Mouse (Mus musculus): ENCODE results near the gene Dpm2. TPM values are rescaled to one million over a fixed set of nuclear protein-coding genes. Genes with fewer than 3 reads are reported as not detected.

The Dpm2 gene
- total RNA-seq, 1 experiment from 2014 or later, result 47.8 TPM

- peak; percentile 66 for DNase-seq
Observed at GRCm38 (mm10) chr2:32610610-32611229, 40.1 kb downstream of the Dpm2 start.

DNA sequence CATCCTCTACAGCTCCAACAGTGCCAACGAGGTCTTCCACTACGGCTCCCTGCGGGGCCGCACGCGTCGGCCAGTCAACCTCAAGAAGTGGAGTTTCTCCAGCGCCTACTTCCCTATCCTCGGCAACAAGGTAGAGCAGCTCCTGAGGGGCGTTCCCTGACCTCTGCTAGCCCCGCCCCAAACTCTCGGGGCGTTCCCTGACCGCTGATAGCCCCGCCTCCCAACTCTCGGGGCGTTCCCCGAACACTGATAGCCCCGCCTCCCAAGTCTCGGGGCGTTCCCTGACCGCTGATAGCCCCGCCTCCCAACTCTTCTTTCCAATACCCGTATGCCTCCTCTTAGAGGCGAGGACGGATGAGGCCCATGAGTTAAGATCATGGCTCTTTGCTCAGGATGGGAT is 41.6 kb downstream of the Dpm2 start:
- no peak for DNase-seq

GRCm38 (mm10) chr2:32617109-32617508 is 46.5 kb downstream of the Dpm2 start:
- no peak for DNase-seq

DNA sequence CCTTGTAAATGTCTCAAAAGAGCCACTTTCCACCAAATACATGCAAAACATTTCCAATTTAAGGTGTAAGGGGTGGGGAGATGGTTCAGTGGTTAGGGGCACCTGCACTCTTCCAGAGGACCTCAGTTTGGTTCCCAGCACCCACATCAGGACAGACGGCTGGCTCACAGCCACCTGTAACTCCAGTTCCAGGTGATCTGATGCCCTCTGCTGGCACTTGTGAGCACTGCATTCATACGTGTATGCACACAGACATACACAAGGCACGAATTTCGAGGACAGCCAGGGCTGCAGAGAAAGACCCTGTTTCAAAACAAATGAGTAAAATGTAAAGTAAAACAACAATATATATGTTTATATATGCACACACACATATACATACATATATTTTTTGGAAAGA is 46.9 kb downstream of the Dpm2 start:
- DNase-seq, result no peak

DNA sequence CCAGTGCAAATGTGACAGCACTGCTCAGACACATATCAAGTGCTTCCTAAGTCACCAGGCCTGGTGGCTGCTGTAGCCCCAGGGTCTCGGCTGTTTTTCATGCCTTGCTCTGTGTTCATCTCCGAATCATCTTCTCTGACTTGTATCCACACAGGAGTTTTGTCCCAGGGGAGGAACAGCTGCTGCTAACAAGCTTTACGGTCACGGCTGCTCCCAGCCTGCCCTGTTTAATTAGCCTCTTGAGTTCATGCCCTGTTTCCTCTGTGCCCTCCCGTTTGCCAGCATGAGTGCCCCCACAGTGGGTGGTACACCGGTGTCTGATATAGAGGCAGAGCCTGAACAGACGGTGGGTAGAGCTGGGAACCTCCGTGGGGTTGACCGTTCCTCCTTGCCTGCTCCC is 47.4 kb downstream of the Dpm2 start:
- no peak for DNase-seq

DNA sequence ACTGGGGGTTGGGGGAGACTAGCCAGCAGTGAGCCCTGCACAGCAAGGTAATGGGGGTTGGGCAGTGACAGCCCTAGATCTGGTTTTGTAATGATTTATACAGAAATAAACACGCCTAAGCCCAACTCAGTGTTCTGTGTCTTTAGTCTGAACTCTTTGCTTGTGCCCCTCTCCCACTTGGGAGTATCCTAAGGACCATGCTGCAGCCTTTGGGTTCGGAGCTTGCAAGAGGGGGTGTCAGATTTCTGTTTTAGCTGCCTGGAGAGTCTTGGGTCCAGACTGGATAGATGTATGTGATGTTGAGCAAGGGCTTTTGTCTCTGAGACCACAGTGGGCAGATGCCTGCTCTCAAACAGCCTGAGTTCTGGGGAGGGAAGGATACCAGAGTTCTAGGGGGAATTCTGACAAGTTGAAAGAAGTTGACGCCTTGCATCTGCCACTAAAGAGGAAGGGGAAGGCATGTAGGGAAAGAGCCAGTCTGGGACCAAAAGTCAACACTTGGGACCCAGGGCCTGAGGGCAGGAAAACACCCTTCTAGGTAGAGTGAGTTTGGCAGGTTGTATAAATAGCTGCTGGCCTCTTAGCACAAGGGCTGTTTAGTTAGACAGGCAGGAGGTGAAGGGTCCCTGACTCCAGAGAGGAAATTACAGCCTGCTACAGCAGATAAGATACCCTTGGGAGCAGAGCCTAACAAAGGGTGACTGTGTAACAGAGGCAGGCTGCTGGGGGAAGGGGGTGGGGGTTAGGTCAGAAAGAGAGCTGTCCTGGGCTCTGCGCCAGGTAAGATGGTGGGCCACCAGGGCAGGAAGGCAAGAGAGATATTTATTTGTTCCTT is 50.2 kb downstream of the Dpm2 start:
- peak; percentile 85 for DNase-seq

GRCm38 (mm10) chr2:32621517-32621859 is 50.8 kb downstream of the Dpm2 start, which contains the start of gene Ak1:
TSS of gene Ak1 (plus strand) at chr2:32621758.
- no peak for DNase-seq

Other genes starting within 250 kb of the Dpm2 start
- 61.8 and 67.0 TPM in 2 replicates for gene Ciz1, start 218.5 kb upstream of the Dpm2 start, total RNA-seq (2021)
- 18.9 and 26.7 TPM in 2 replicates for gene Dnm1, start 217.5 kb upstream of the Dpm2 start, total RNA-seq (2021)
- gene 1110008P14Rik, start 188.9 kb upstream of the Dpm2 start, total RNA-seq (2021), result 142 and 159 TPM in 2 replicates
- 7.1 and 9.6 TPM in 2 replicates for gene Lcn2, start 182.6 kb upstream of the Dpm2 start, total RNA-seq (2021)
- gene Ptges2, start 175.0 kb upstream of the Dpm2 start, total RNA-seq (2021), result 75.8 and 80.5 TPM in 2 replicates
- gene Naif1, start 120.4 kb upstream of the Dpm2 start, total RNA-seq (2021), result 4.3 and 4.4 TPM in 2 replicates
- gene Slc25a25, start 119.4 kb upstream of the Dpm2 start, total RNA-seq (2021), result 63.6 and 119 TPM in 2 replicates
- gene Fam102a, start 35.5 kb upstream of the Dpm2 start, total RNA-seq (2021), result 25.6 and 28.7 TPM in 2 replicates
- 0.23 TPM in 1 of 2 replicates, not detected in the other for gene Pip5kl1, start 3.9 kb downstream of the Dpm2 start, total RNA-seq (2021)
- gene 9430097D07Rik, start 4.8 kb downstream of the Dpm2 start, total RNA-seq (2021), result not detected in 2 replicates
- 12.0 and 13.5 TPM in 2 replicates for gene St6galnac4, start 16.2 kb downstream of the Dpm2 start, total RNA-seq (2021)
- 54.1 and 56.5 TPM in 2 replicates for gene St6galnac6, start 28.9 kb downstream of the Dpm2 start, total RNA-seq (2021)
- 53.2 and 61.4 TPM in 2 replicates for gene Ak1, start 50.9 kb downstream of the Dpm2 start, total RNA-seq (2021)
- gene Eng, start 75.7 kb downstream of the Dpm2 start, total RNA-seq (2021), result 105 and 106 TPM in 2 replicates
- gene Fpgs, start 133.3 kb downstream of the Dpm2 start, total RNA-seq (2021), result 16.2 and 35.8 TPM in 2 replicates
- gene Cdk9, start 142.2 kb downstream of the Dpm2 start, total RNA-seq (2021), result 67.4 and 79.7 TPM in 2 replicates
- gene Sh2d3c, start 150.2 kb downstream of the Dpm2 start, total RNA-seq (2021), result 29.8 and 39.3 TPM in 2 replicates
- gene 6330409D20Rik, start 170.2 kb downstream of the Dpm2 start, total RNA-seq (2021), result not detected in 2 replicates
- 25.3 and 26.8 TPM in 2 replicates for gene Tor2a, start 186.4 kb downstream of the Dpm2 start, total RNA-seq (2021)
- gene Ttc16, start 204.8 kb downstream of the Dpm2 start, total RNA-seq (2021), result 0.26 TPM in 1 of 2 replicates, not detected in the other
- 5.1 and 5.9 TPM in 2 replicates for gene Ptrh1, start 204.9 kb downstream of the Dpm2 start, total RNA-seq (2021)
- gene Cfap157, start 213.6 kb downstream of the Dpm2 start, total RNA-seq (2021), result not detected in 2 replicates

Data from adrenal gland, postnatal 14 days (tissue).